Mouse (Mus musculus) splenic B cell, adult 2 months (primary cell): ENCODE measurements around the gene Gm28230.

Experiments
- DNase-seq: peaks from one replicate; pipeline ENCODE4 v3.0.0-alpha.2; 2011; ENCODE audit warnings: low read depth, low spot score
- H3K27me3 ChIP-seq: 2 replicates; pipeline ENCODE4 v1.6.1; 2012; ENCODE audit warnings: mild to moderate bottlenecking, low read length, moderate library complexity, mixed read lengths; ENCODE audit not compliant: control insufficient read depth, poor library complexity, insufficient read depth, severe bottlenecking
- H3K36me3 ChIP-seq: 2 replicates; pipeline ENCODE4 v1.6.1; 2012; ENCODE audit warnings: mild to moderate bottlenecking, low read length, moderate library complexity, mixed read lengths; ENCODE audit not compliant: control insufficient read depth, poor library complexity, insufficient read depth, severe bottlenecking

Gene Gm28230

DNA sequence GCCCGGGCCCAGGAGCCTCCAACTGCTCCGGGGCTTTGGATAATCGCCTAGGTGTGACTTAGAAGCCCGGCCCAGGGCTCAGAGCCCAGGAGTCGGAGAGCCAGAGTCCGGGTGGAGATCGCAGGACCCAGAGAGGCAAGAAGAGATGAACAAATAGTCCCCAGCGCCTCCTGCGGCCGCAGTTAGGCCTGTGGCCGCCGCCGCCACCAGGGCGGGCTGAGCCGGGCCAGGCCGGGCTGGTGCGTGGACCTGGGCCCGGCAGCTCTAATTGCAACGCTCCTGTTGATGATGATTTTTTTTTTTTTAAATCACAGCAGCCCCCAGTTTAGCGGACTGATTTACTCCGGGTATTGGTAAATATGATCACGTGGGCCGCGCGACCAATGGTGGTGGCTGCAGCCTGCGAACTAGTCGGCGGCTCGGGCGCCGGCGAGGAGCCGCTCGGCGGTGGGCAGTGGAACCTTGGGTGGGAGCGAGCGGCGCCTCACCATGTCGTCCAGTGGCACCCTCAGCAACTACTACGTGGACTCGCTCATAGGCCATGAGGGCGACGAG is 28.9 kb upstream of the Gm28230 start, which contains the start of gene Hoxd9:
TSS of gene Hoxd9 (plus strand) at position 161 of the 555 bp plus-strand sequence.
- DNase-seq = no peak
- H3K36me3 ChIP-seq = no peaks in the 10 kb centered on the region

DNA sequence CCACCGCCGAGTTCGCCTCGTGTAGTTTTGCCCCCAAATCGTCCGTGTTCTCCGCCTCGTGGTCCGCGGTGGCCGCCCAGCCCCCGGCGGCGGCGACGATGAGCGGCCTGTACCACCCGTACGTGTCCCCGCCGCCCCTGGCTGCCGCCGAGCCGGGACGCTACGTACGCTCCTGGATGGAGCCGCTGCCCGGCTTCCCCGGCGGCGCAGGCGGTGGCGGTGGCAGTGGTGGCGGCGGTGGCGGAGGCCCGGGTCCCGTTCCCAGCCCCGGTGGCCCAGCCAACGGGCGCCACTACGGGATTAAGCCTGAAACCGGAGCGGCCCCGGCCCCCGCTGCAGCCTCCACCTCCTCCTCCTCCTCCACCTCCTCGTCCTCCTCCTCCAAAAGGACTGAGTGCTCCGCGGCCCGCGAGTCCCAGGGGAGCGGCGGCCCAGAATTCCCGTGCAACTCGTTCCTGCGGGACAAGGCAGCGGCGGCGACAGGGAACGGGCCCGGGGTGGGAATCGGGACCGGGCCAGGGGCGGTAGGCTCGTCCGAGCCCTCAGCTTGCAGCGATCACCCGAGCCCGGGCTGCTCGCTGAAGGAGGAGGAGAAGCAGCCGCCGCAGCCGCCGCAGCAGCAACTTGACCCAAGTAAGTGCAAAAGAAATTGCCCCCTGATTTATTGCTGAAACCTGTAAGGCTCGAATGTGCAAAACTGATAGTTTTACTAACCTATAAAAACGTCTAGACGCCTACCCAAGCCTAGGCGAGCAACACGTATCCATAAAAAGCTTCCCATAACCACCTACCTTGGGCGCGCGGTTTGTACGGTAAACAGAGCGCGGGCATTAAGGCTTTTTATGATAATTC is 28.1 kb upstream of the Gm28230 start:
- no peaks in the 10 kb centered on the region for H3K36me3 ChIP-seq
- no peaks in the 10 kb centered on the region; the same call in none of the 2 replicates for H3K27me3 ChIP-seq
- DNase-seq = no peak

More for the DNA sequence above, 28.9 kb upstream of the Gm28230 start, which contains the start of gene Hoxd9:
- no peaks in the 10 kb centered on the region; the same call in none of the 2 replicates for H3K27me3 ChIP-seq

DNA sequence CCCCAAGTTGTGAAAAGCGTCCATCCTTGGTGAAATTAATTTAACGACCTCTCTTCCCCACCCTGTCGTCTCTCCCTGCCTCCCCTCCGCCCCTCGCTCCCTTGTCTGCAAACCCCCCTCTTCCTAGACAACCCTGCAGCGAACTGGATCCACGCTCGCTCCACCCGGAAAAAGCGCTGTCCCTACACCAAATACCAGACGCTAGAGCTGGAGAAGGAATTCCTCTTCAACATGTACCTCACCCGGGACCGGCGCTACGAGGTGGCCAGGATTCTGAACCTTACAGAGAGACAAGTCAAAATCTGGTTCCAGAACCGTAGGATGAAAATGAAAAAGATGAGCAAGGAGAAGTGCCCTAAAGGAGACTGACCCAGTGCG is 27.5 kb upstream of the Gm28230 start:
- Histone ChIP-seq H3K36me3 (no peaks in the 10 kb centered on the region), H3K27me3 (no peaks in the 10 kb centered on the region; the same call in none of the 2 replicates)
- no peak for DNase-seq

DNA sequence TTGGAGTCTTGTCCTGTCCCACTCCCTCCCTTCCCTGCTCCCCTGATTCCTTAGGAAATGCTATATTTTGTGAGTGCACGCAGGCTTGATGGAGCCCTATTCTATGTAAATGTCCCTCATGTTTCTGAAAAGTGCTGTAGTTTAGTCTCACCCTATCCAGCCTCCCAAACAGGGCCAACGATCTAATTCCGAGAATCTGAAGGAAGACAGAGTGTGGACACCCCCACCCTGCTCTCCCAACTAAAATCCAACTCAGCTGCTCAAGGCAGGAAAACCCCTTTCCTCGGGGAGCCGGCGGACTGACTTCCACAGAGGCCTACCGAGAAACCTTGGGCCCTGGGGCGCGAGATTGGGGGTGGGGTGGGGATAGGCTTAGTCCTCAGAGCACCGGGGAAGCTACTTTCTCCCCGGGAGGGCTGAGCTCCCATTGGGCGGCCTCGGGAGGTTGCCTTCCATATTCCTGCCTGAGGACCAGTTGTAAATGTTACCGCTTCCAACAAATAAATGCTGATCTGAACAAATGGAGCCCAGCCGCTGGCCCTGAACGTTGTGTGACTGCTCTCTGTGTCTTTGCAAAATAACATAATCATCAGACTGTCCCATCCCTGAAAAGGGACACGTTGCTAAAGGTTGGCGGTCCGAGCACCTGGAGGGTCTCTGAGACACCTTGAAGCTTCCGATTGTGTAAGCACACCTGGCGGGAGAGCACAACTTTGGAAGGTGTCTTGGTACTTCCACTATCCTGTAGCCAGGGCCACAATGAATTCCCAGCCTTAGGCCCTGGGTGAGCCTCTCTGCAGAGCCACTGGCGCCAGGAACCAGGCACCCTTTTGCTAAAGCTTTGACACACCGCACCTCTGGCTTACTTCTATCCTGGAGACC is 26.6 kb upstream of the Gm28230 start:
- H3K27me3 ChIP-seq = no peaks in the 10 kb centered on the region; the same call in none of the 2 replicates
- H3K36me3 ChIP-seq = no peaks in the 10 kb centered on the region
- DNase-seq = no peak

DNA sequence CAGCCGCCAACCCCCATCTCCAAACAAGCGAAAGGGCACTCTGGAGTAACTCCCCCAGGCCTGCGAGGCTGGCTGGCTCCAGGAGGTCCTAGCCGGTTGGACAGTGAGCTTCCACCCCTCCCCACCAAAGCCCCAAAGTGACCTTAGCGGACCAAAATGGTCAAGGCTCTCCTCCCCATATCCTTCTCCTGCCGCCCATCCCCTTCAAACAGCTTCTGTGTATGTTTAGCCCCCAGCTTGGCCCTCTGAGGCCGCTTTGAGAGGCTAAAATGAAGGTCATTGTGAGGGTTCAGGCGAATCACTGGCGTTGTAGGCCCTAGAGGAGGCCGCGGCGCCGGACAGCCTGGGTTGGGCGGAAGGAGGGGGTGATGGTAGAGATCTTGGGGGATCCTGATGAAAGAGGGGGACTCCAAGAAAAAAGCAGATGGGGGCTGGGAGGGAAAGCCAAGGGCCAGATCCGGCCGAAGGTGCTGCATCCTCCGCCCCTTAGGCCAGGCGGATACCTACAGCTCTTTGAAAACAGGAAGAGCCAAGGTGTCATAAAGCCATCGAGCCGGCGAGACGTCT is 25.9 kb upstream of the Gm28230 start:
- Histone ChIP-seq H3K27me3 (no peaks in the 10 kb centered on the region; the same call in none of the 2 replicates), H3K36me3 (no peaks in the 10 kb centered on the region)
- DNase-seq = no peak

DNA sequence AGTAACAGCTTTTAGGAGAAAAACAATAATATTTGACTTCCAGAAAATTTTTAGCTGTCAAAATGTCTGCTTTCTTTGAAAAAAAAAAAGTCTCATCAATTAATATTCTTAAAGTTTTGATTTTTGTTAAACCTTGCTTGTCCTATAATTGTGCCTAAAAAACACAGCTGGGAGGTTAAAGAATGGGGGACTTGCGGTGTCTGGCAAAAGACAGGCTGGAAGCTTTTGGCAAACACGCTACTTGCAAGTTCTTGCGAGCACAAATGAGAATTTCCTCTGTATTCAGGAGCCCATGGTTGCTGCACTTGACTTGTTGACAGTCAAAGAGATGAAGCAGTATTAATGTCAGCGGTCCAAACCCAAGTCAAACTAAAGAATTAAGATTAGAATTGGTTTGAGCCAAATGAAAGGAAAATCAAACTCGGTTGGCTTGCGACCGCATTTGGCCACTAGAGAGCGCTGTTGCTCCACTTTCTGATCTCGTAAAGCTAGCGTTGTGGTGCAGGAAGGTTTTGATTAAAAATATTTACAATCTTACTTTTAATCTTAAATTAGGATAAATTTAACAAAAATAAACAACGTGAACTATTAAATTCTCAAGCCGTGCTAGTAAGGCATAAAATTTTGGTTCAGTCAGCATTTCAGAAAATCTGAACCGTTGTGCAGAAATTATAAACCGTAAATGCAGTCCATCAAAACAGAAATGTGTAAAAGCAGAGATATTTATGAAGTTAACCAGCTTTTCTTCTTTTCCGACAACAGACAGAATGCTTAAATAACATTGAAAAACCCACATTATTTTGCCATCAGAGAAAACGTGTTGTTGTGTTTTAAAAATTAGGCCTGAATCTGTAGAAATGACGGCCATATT is 24.3 kb upstream of the Gm28230 start:
- Histone ChIP-seq H3K36me3 (no peaks in the 10 kb centered on the region), H3K27me3 (peaks cover 3% of the 10 kb centered on the region)
- peak; percentile 74 for DNase-seq

DNA sequence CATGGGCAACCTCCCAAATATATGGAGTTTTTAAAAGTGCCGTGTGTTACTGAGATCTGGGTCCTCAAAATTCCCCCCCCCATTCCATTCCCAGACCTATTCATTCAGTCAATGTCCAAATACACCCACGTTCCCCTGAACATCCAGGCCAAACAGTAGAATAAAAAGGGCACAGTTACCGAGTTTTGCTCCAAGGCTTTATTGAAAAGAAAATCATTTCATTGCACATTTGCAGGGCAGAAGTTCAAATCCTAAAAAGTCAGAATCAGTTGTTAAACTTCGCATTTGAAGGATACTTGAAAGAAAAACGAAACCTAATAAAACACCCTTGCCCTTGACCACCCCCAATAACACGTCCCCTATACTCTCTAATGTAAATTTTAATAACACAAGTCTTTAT is 23.7 kb upstream of the Gm28230 start:
- peaks cover 3% of the 10 kb centered on the region for H3K27me3 ChIP-seq
- DNase-seq = no peak
- H3K36me3 ChIP-seq = no peaks in the 10 kb centered on the region

DNA sequence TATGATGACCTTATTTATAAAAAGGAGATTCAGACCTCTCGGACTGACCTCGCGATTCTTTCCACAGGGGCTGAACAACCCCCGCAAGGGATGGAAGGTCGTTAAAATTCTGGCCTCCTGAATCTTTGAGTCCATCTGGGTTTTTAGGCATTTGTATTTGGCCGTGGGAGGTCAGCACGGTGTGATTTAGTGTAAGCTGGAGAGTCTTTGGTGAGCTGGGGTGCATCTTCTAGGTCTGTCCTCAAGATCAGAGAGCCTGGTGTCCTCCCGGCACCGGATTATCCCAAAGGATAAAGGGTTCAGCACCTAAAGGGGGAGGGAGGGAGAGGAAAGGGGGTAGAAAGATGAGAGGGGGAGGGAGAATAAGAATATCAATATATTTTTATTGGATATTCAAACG is 23.2 kb upstream of the Gm28230 start:
- peaks cover 3% of the 10 kb centered on the region for H3K27me3 ChIP-seq
- no peak for DNase-seq

DNA sequence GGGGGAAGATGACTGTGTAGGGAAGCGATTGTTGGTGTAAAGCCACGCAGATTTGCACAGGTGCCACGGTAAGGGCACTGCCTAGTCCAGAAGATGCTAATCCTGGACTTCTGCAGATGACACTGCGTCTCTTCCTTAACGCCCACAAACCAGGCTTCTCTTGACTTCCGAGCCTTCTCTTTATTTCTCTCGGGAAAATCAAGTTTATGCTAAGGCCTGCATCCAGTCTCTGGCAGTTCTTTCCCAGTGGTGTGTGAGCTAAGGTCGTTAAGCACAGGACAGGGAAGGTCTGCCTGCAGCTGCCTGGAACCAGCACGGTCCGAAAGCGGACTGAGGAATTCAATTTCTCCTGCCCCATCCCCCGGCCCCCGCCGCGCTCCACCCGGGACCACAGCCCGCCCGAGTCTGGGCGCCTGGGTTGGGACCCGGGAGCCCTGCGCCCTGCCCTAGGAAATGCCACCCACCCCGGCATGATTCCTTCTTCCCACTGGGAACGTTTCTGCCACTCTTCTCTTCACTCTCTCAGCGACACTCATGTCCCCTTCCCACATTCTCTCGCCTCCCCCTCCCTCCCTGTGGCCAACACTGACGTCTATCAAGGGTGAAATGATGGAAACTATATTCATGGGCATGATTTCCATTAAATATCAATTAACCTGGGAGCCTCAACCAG is 22.7 kb upstream of the Gm28230 start:
- H3K27me3 ChIP-seq = peaks cover 3% of the 10 kb centered on the region
- DNase-seq = no peak
- no peaks in the 10 kb centered on the region for H3K36me3 ChIP-seq

More for the DNA sequence above, 23.2 kb upstream of the Gm28230 start:
- no peaks in the 10 kb centered on the region for H3K36me3 ChIP-seq

DNA sequence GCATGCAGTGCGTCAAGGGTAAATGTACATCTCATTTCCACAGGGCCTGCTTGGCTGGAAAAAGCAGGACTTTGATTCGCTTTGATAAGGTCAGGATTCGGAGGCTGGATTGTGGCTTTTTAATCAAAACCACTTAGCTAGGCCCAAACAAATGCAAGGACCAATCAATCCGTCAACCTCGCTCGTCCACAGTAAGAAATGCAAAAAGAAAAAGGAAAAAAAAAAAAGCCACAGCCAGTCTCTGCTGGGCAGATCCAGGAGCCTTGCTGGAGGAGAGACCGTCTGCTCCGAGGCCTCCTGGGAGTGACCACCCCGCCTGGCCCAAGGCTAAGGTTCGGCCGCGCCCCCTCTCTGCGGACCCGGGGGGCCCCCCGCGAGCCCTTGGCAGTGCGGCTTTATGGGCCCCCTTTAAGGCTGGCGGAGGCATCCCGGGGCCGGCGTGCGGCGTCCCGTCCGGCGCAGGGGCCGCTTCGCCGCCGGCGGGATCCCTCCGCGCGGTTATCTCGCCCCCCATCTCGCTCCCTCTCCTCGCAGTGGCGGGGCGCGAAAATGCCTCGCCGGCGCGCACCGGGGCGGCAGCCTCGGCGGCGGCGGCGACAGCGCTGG is 22.0 kb upstream of the Gm28230 start, which contains the start of gene Hoxd8:
TSS of gene Hoxd8 (plus strand) at position 223 of the 606 bp plus-strand sequence.
- DNase-seq = no peak
- Histone ChIP-seq H3K27me3 (peaks cover 3% of the 10 kb centered on the region), H3K36me3 (no peaks in the 10 kb centered on the region)

DNA sequence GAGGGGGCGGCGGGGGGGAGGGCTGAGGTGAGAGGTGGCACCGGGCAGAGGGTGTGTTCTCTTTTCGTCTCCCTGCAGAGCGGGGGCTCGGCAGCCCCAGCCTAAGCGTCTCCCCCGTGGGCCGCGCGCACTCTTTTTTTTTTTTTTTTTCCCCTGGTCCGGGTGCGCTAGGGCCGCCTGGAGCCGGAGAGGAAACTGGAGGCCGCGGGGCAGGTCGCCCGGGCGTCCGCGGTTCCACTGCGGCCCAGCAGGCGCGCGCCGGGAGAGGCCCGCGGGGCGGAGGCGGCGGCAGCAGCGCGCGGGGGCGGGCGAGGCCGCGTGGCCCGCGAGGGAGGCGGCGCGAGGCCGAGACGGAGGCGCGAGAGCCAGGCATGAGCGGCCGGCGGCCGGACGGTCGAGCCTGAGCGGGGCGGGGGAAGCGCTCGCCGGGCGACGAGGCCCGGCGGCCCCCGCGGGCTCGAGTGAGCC is 21.5 kb upstream of the Gm28230 start:
- Histone ChIP-seq H3K36me3 (no peaks in the 10 kb centered on the region), H3K27me3 (peaks cover 3% of the 10 kb centered on the region)
- no peak for DNase-seq

DNA sequence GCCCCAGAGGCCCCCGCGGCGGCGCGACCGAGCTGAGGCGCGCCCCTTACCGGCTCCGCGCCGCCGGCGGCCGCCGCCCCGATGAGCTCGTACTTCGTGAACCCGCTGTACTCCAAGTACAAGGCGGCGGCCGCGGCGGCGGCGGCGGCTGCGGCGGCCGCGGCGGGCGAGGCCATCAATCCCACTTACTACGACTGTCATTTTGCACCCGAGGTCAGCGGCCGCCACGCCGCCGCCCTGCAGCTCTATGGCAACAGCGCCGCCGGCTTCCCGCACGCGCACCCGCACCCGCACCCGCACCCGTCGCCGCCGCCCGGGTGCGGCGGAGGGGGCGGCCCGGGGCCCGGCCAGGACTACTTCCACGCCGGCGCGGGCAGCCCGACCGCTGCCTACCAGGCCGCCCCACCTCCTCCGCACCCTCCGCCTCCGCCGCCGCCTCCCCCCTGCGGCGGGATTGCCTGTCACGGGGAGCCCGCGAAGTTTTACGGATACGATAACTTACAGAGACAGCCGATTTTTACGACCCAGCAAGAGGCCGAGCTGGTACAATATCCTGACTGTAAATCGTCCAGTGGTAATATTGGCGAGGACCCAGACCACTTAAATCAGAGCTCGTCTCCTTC is 20.9 kb upstream of the Gm28230 start:
- H3K27me3 ChIP-seq = peaks cover 3% of the 10 kb centered on the region
- DNase-seq = no peak
- no peaks in the 10 kb centered on the region for H3K36me3 ChIP-seq
